Mouse (Mus musculus) telencephalon, adult 2 months (tissue): ENCODE measurements around the gene Slc45a2.

Experiments used
- DNase-seq: peaks from one replicate; pipeline ENCODE4 v3.0.0-alpha.2; 2011; ENCODE audit warnings: low read depth, low spot score

The Slc45a2 gene

GRCm38 (mm10) chr15:11003791-11004190 is 3.3 kb downstream of the Slc45a2 start:
- no peak for DNase-seq

- no peak for DNase-seq
Measured at GRCm38 (mm10) chr15:11004646-11005045, 4.1 kb downstream of the Slc45a2 start.

DNA sequence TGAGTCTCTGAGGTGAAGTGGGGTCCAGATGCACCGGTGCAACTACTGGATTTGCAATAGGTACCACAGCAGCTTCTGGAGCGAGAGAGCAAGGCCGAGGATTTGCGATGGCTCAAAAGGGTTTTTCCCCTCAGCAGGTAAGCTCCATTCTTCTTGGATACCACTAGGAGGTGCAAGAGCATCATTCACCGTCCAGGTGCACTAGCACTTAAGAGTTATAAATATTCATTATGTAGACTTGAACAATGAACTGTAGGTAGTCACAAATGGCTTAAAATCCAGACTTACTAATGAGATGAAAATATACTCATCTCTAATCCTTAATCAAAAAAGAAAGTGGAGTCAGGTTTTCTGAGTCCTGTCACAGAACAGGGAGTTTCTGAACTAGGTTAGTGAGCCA is 8.2 kb downstream of the Slc45a2 start:
- peak; percentile 24 for DNase-seq

DNA sequence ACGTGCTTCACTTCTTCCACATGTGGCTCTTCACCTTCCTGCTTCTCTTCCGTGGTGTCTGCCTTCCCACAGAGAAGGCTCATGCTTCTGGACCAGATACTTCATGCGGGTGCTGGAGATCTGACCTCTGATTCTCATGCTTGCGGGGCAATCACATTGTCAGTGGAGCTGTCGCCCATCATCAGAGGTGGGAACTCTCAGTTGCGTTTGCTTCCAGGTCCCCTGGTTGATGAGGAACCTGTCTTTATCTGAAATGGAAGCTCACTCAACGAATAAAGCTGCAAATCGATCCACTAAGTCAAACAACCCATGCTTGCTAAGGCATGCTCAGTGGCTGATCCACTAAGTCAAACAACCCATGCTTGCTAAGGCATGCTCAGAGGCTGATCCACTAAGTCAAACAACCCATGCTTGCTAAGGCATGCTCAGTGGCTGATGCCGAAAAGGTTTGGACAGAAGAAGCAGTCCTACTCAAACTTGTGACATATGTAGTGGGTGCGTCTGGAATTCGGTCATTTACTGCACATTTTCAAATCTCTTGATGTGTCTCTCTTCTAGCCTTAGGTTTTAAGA is 10.5 kb downstream of the Slc45a2 start:
- DNase-seq: no peak

- no peak for DNase-seq
Measured at GRCm38 (mm10) chr15:11014931-11015330, 14.4 kb downstream of the Slc45a2 start.

- no peak for DNase-seq
Measured at GRCm38 (mm10) chr15:11026801-11027561, 26.5 kb downstream of the Slc45a2 start.

DNA sequence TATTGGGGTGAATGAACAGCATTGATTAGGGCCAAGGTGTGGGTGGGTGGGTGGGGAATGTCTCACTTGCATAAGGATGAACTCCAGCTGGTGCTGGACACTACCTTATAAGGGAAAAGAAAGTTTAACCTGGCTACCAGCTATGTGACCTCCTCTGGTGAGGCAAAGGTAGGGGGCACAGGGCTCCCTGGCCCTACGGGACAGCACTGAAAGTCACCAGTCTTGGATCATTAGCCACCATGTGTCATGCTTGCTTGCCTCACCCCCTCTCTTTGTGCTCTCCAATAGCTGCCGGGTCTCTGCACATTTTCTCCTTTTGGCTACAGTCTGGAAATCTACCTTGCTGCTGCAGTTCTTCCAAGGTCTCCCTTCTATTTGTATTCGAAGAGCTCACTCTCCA is 29.7 kb downstream of the Slc45a2 start:
- no peak for DNase-seq

DNA sequence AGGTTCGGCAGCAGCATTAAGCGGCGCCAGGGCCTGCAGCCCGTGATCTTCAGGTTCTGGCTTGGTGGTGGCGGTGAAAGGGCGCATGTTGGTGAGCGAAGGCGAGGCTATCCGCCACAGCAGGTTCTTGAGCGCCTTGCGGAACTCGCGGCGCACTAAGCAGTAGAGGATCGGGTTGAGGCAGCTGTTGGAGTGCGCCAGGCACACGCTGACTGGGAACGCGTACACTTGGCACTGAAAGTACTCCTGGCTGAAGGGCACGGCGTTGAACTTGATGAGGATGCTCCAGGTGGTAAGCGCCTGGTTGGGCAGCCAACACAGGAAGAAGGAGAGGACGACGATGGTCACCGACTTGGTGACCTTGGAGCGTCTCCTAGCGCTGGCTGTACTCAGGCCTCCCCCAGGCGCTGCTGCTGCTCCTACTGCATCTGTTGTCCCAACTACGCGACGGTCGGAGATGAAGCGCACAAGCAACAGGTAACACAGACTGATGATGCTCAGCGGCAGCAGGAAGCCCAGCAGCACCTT is 35.5 kb downstream of the Slc45a2 start:
- no peak for DNase-seq

DNA sequence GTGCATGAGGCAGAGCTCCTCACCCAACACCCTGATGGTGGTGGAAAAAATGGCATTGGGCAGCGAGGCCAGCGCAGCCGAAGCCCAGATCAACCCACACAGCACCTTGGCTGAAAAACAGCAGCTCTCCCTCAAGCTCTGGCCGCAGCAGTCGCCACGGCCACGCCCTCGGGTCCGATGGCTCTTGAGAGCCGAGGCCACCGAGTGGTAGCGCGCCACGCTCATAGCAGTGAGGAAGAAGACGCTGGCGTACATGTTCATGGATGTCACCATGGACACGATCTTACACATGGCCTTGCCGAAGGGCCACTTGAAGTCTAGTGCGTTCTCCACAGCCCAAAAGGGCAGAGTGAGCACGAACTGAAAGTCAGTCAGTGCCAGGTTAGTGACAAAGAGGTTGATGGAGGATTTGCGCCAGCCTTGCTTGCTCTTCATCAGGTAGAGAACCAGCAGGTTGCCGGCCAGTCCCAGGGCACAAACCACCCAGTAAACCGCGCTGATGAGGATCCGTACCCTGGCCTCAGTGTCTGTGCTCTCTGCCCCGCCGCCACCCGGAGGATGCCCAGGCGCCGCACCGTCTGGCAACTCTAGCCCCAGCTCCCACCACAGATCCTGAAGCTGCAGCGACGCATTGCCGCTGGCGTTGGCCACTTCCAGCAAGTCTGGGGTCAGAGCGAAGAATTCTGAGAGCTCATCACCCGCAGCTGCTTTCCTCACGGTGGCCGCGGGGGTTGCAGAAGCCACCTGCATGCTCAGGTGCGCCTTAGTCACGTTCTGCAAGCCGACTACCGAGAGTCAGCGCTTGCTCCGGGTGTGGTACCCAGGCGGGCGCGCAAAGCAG is 36.2 kb downstream of the Slc45a2 start:
- no peak for DNase-seq

- DNase-seq: no peak
Measured at GRCm38 (mm10) chr15:11037376-11037695, 36.8 kb downstream of the Slc45a2 start.

DNA sequence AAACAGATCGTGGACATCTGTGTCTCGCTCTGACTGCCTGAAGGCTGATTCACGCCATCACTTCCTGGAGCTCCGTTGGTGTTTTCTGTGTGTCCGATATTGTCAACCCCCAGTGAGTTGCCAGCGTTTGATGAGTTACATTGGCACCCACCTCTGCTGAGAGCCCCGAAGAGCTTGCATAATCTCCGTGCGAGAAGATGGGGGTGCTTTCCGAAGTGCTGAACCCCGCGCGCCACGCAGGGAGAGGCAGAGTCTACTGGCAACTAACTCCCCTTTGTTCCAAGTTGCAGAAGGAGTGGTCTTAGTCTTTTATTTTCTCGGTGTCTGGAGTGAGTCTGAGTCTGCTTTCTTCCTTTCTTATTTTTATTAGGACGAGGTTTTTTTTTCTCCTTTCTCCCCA is 37.2 kb downstream of the Slc45a2 start, which contains the start of gene Rxfp3:
TSS of gene Rxfp3 (minus strand) at position 281 of the 400 bp plus-strand sequence.
- no peak for DNase-seq

DNA sequence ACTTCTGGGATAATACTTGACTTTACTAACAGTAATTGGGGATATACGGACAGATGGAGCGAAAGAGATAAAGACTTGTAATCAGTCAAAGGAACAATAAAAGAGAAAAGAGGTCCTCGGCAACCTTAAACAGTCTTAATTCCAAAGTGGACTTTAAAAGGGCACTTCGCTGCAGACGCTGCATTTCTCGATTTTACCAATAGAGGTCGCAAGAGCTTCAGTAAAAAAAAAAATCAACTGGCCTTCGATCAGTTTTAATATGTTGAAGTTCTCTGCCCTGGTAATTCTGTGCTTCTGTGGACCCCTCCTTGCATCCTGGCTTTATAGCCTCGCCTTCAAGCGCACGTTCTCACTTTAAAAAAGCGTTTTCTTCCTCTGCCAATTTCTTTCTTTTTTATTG is 38.0 kb downstream of the Slc45a2 start:
- DNase-seq: no peak

DNA sequence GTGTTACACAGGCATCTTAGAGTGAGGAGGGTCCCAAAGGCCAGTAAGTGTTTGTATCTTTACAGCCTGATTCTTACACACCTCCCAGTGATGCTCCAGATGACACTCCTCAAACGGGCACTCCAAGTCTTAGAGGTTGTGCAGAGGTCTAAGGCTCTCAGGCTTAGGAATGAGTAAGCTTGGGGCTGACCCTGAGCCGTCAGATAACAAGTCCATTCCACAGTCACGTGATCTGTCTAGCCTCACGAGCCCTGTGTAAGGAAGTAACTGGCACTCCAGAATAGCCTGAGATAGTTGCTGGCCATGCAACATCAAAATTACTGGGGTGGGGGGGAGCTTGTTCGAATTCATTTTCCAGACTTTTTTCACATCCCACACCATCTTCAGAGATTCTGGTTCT is 39.5 kb downstream of the Slc45a2 start:
- DNase-seq: no peak

GRCm38 (mm10) chr15:11041229-11041628 is 40.7 kb downstream of the Slc45a2 start:
- DNase-seq: no peak

DNA sequence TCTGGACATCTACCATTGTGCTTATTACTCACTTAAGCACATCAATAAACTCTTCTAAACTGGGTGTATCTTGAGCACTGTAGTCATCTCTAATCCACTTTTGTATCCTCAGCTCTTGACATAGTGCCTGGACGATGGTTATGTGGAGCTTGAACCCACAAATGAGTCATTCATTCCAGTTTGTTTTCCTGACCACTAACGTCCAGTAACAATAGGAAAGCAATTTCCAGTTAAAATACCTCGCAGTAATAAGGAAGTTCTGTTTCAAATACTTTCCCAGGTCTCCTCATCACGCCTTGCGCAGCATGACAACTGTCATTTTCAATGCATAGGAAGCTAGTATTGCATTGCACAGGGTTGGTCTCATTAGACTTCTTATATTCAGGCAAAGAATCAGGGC is 42.3 kb downstream of the Slc45a2 start:
- no peak for DNase-seq

DNA sequence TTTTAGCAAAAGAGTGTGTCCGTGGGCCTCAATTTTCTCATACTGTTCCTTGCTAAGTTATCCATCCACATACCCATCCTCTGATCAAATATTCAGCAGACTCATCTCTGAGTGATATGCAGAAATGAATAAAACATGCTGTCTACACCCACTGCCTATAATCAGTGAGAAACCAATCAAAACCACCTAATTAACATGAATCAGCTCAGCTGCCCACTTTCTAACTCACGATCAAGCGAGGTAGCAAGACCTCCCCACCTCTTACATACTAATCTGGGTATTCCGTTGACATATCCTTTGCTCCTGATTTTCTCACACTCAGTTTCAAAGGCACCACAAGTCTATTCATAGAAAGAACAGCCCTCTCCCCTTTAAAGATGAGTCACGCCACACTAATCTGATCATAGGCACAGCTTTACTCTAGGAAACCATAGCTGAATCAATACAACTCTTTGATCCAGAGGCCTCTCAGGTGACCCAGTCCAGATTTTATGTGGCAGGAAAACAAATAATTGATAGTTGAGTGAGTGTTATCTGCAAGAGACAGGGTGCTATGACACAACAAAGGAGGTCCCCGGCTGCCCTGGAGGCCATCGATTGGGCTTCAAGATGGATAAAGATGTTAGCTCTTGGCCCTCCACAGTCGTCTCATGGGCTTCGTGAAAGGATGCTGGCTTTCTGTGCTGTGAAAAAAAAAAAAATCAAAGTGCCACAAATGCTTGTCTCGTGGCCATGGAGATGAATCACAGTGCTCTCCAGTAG is 53.3 kb downstream of the Slc45a2 start:
- no peak for DNase-seq

- no peak for DNase-seq
Measured at GRCm38 (mm10) chr15:11054440-11055080, 54.0 kb downstream of the Slc45a2 start.

GRCm38 (mm10) chr15:11062903-11063302 is 62.4 kb downstream of the Slc45a2 start:
- DNase-seq: no peak

- DNase-seq: no peak
Measured at GRCm38 (mm10) chr15:11064160-11064557, 63.6 kb downstream of the Slc45a2 start.

- DNase-seq: no peak
Measured at GRCm38 (mm10) chr15:11064558-11065411, 64.3 kb downstream of the Slc45a2 start, which contains the start of gene Adamts12. TSS of gene Adamts12 (plus strand) at chr15:11064790.
